Mouse (Mus musculus) lung, adult 2 months (tissue): Measurements from ENCODE around the gene Slc7a9.

Experiments used
- CTCF ChIP-seq: fragments of 200-500 bp; IDR thresholded peaks from 2 replicates; pipeline ENCODE4 v1.5.1; 2011; ENCODE audit warnings: mild to moderate bottlenecking, low read length, control low read depth; ENCODE audit not compliant: insufficient read depth
- POLR2A ChIP-seq: fragments of 200-500 bp; IDR thresholded peaks from 2 replicates; pipeline ENCODE4 v1.6.1; 2011; ENCODE audit warnings: low read depth, mild to moderate bottlenecking, control low read depth, low read length, borderline replicate concordance; ENCODE audit errors: extremely low read depth

- no peak for TF ChIP-seq CTCF
- no peak for TF ChIP-seq POLR2A
Measured at GRCm38 (mm10) chr7:35416654-35416948, 32.0 kb upstream of the Slc7a9 start.
